Mouse (Mus musculus) v-Abl transformed pro-B cells (cell line): Measurements from ENCODE around the gene Rgmb.

Experiments used
- in situ Hi-C, 2 experiments: fragments of 400-800 bp; cut with MboI; formaldehyde crosslinking; loops; one replicate each; pipeline ENCODE4 v1.15.1; 2025; ENCODE audit not compliant: unreplicated experiment in 2 of 2

The Rgmb gene

GRCm38 (mm10) chr17:15790716-15791115 is 40.1 kb downstream of the Rgmb start:
- in situ Hi-C loops, result loop anchor here in 1 of 2 experiments (25.0 kb wide), 4 partner anchors 728 to 1847 kb away; partner anchors contain the start of gene Lnpep

GRCm38 (mm10) chr17:15787036-15787435 is 43.8 kb downstream of the Rgmb start:
- in situ Hi-C loops, result loop anchor here in 1 of 2 experiments (10.0 to 25.0 kb wide), 5 partner anchors 162 to 1850 kb away; partner anchors contain the start of gene Lnpep

- in situ Hi-C loops, result loop anchor here (5.0 to 25.0 kb wide), 9 partner anchors 61 to 1859 kb away; partner anchors contain the start of gene Lnpep (in 1 of the 2)
Observed at GRCm38 (mm10) chr17:15777979-15778378, 52.9 kb downstream of the Rgmb start.

GRCm38 (mm10) chr17:15776349-15776748 is 54.5 kb downstream of the Rgmb start:
- in situ Hi-C loops, result loop anchor here (5.0 to 25.0 kb wide), 9 partner anchors 59 to 1861 kb away; partner anchors contain the start of gene Lnpep (in 1 of the 2)

GRCm38 (mm10) chr17:15774565-15775215 is 56.1 kb downstream of the Rgmb start:
- in situ Hi-C loops, result loop anchor here (5.0 to 25.0 kb wide), 9 partner anchors 57 to 1863 kb away; partner anchors contain the start of gene Lnpep (in 1 of the 2)

GRCm38 (mm10) chr17:15773956-15774355 is 56.9 kb downstream of the Rgmb start:
- in situ Hi-C loops, result loop anchor here in 1 of 2 experiments (10.0 kb wide), 2 partner anchors 1091 to 1811 kb away; no protein-coding TSS in a partner anchor

- in situ Hi-C loops, result loop anchor here in 1 of 2 experiments (10.0 kb wide), 2 partner anchors 244 to 1856 kb away; partner anchors contain the start of genes Lnpep and Pdcd2
Observed at GRCm38 (mm10) chr17:15769081-15769724, 61.6 kb downstream of the Rgmb start.

- in situ Hi-C loops, result loop anchor here in 1 of 2 experiments (10.0 kb wide), 2 partner anchors 236 to 1864 kb away; partner anchors contain the start of genes Lnpep and Pdcd2
Observed at GRCm38 (mm10) chr17:15761191-15761590, 69.6 kb downstream of the Rgmb start.
